Mouse (Mus musculus): Measurements from ENCODE around the gene Tmem26. TPM values are rescaled to one million over a fixed set of nuclear protein-coding genes. Genes with fewer than 3 reads are reported as not detected.

The Tmem26 gene
- total and polyA plus RNA-seq, 3 experiments: 0.04 TPM; not detected in 2

DNA sequence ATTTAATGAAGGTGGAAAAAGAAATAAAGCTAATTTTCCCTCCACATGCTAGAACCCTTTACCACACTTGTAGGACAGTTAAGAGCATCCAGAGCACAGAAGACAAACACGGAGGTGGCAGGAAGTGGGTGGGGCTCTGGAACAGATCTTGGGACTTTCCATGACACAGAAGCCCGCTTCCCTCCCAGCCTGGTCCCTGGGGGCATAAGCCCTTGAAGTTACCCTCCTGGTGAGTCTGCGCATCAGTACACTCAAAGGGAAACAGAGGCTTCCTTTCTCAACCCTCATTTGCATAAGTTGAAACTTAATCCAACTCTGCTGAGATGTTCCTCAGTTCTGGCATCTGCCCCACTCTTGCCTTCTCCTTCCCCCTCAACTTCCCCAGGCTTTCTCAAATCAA lies 72.0 kb downstream of the Tmem26 start:
- H3K27ac ChIP-seq (ENCODE audit: insufficient read depth, low read depth): no peak overlapping the region
- no peaks in the 10 kb centered on the region for H3K9me3 ChIP-seq (replicated peaks; ENCODE audit: low read length)
- H3K36me3 ChIP-seq (replicated peaks in 1 of 2; ENCODE audit: control insufficient read depth in 1 of 2, insufficient read depth in 1 of 2, low read length in 1 of 2): no peaks in the 10 kb centered on the region
- H3K4me1 ChIP-seq (ENCODE audit: control insufficient read depth in 1 of 2, insufficient read depth in 2 of 2): peaks cover 3 to 27% of the 10 kb centered on the region in 2 experiments
- peak overlapping the region; percentile 91 for H3K4me2 ChIP-seq (ENCODE audit: insufficient read depth, low read depth, poor library complexity, severe bottlenecking)
- in situ Hi-C loops (cut with MboI; ENCODE audit: low pct_ligation_motif_present, low pct_unique_long_range_greater_than_20kb, low sequenced_read_pairs) (loop anchor here (25.0 kb wide), 1 partner anchor 517 kb away; no protein-coding TSS in a partner anchor), dilution Hi-C loops (cut with MboI; ENCODE audit: extremely low pct_ligation_motif_present, extremely low pct_unique_long_range_greater_than_20kb, low sequenced_read_pairs) (no loop called here)
- no peak overlapping the region for H3K4me3 ChIP-seq (replicated peaks in 1 of 3; ENCODE audit: low read depth in 2 of 3, low read length in 2 of 3, poor library complexity in 1 of 3)
- 0 out of 2 replicates have a peak, but pooled peaks have one; percentile 5 for TF ChIP-seq MAFK (IDR thresholded peaks at IDR 0.05; ENCODE audit: insufficient replicate concordance, low read length)
- TF ChIP-seq CHD2 (IDR thresholded peaks at IDR 0.05; ENCODE audit: low read length): 0 out of 2 replicates have a peak, but pooled peaks have one; percentile 39
- no peak for TF ChIP-seq PAX5 (IDR thresholded peaks at IDR 0.05; ENCODE audit: low read length)
- 0 out of 2 replicates have a peak, but pooled peaks have one; percentile 38 for TF ChIP-seq MEF2A (IDR thresholded peaks at IDR 0.05; ENCODE audit: borderline replicate concordance, low read depth, low read length)
- TF ChIP-seq USF1 (IDR thresholded peaks at IDR 0.05; ENCODE audit: low read depth, low read length): no peak
- TF ChIP-seq IRF4 (IDR thresholded peaks at IDR 0.05; ENCODE audit: low read depth, low read length): peak; percentile 77
- TF ChIP-seq ZMIZ1 (IDR thresholded peaks at IDR 0.05; ENCODE audit: low read depth, low read length): no peak
- no peak for TF ChIP-seq RAD21 (IDR thresholded peaks at IDR 0.05; ENCODE audit: low read depth, low read length)
- peak; percentile 68 for TF ChIP-seq ETS1 (conservative IDR thresholded peaks at IDR 0.05; ENCODE audit: low read depth, low read length)
- 0 out of 2 replicates have a peak, but pooled peaks have one; percentile 42 for TF ChIP-seq JUND (conservative IDR thresholded peaks at IDR 0.05; ENCODE audit: low read depth, low read length)
- TF ChIP-seq NRF1 (IDR thresholded peaks at IDR 0.05; ENCODE audit: low read depth, low read length): peak; percentile 85
- TF ChIP-seq UBTF (IDR thresholded peaks at IDR 0.05; ENCODE audit: low read depth, low read length): no peak
- no peak for TF ChIP-seq HCFC1 (IDR thresholded peaks at IDR 0.05; ENCODE audit: low read depth, low read length)
- TF ChIP-seq ELF1 (IDR thresholded peaks at IDR 0.05; ENCODE audit: low read depth, low read length): peak; percentile 53
- peak; percentile 55; the same call in 1 of the 2 replicates for TF ChIP-seq MYC (IDR thresholded peaks at IDR 0.05; ENCODE audit: low read depth, low read length)
- 0 out of 2 replicates have a peak, but pooled peaks have one; percentile 12 for TF ChIP-seq JUN (IDR thresholded peaks at IDR 0.05; ENCODE audit: insufficient read depth, low read depth, low read length)
- 0 out of 2 replicates have a peak, but pooled peaks have one; percentile 51 for TF ChIP-seq TCF12 (IDR thresholded peaks at IDR 0.05; ENCODE audit: low read depth, low read length)
- TF ChIP-seq EP300 (IDR thresholded peaks at IDR 0.05; ENCODE audit: low read length): peak; percentile 79
- no peaks in the 10 kb centered on the region for H3K79me2 ChIP-seq (replicated peaks; ENCODE audit: control insufficient read depth, extremely low read depth, insufficient read depth, poor library complexity, severe bottlenecking)
- peak; percentile 95 for DNase-seq (ENCODE audit: extremely low read depth)
- no peaks in the 10 kb centered on the region for H3K27me3 ChIP-seq (replicated peaks)
- H3K9ac ChIP-seq (ENCODE audit: insufficient read depth, low read depth): no peak overlapping the region

DNA sequence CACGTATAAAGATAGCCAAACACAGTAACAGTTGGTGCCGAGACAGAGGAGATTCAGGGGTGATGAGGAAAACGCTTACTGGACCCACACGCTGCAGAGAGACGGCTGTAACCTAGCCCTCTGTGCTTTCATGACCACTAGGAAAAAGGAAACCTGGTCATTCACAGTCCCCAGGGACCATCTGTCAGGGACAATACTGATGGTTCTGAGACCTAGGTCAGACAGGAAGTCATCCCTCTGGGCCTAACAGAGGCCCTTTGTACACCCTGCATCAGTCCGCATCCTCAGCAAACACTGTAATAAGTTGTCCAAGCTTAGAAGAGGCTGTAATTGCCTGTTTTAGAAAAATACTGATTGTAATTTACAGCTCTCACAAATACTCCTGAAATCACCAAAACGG lies 76.4 kb downstream of the Tmem26 start:
- Histone ChIP-seq H3K36me3 (replicated peaks in 1 of 2; ENCODE audit: control insufficient read depth in 1 of 2, insufficient read depth in 1 of 2, low read length in 1 of 2) (no peaks in the 10 kb centered on the region), H3K4me2 (ENCODE audit: insufficient read depth, low read depth, poor library complexity, severe bottlenecking) (peak overlapping the region; percentile 87; the same call in 1 of the 2 replicates), H3K9ac (ENCODE audit: insufficient read depth, low read depth) (no peak overlapping the region), H3K4me3 (replicated peaks in 1 of 3; ENCODE audit: low read depth in 2 of 3, low read length in 2 of 3, poor library complexity in 1 of 3) (no peak overlapping the region), H3K27ac (ENCODE audit: insufficient read depth, low read depth) (no peak overlapping the region), H3K27me3 (replicated peaks) (no peaks in the 10 kb centered on the region), H3K79me2 (replicated peaks; ENCODE audit: control insufficient read depth, extremely low read depth, insufficient read depth, poor library complexity, severe bottlenecking) (no peaks in the 10 kb centered on the region), H3K4me1 (ENCODE audit: control insufficient read depth in 1 of 2, insufficient read depth in 2 of 2) (peaks cover 3 to 28% of the 10 kb centered on the region in 2 experiments), H3K9me3 (replicated peaks; ENCODE audit: low read length) (no peaks in the 10 kb centered on the region)
- DNase-seq (ENCODE audit: extremely low read depth): peak; percentile 15
- in situ Hi-C loops (cut with MboI; ENCODE audit: low pct_ligation_motif_present, low pct_unique_long_range_greater_than_20kb, low sequenced_read_pairs): loop anchor here (25.0 kb wide), 1 partner anchor 512 kb away; no protein-coding TSS in a partner anchor
- TF ChIP-seq USF2 (conservative IDR thresholded peaks at IDR 0.05; ENCODE audit: low read depth, low read length): no peak
- 0 out of 2 replicates have a peak, but pooled peaks have one; percentile 36 for TF ChIP-seq ELF1 (IDR thresholded peaks at IDR 0.05; ENCODE audit: low read depth, low read length)
- no peak for TF ChIP-seq ZNF384 (IDR thresholded peaks at IDR 0.05; ENCODE audit: low read depth, low read length)
- no peak for TF ChIP-seq POLR2A (IDR thresholded peaks at IDR 0.05; ENCODE audit: low read depth, low read length)
- TF ChIP-seq TBP (conservative IDR thresholded peaks at IDR 0.05; ENCODE audit: low read depth, low read length): no peak
- no peak for TF ChIP-seq RAD21 (IDR thresholded peaks at IDR 0.05; ENCODE audit: low read depth, low read length)
- TF ChIP-seq MAZ (IDR thresholded peaks at IDR 0.05; ENCODE audit: low read depth, low read length): no peak
- TF ChIP-seq TCF12 (IDR thresholded peaks at IDR 0.05; ENCODE audit: low read depth, low read length): no peak
- dilution Hi-C loops (cut with MboI; ENCODE audit: extremely low pct_ligation_motif_present, extremely low pct_unique_long_range_greater_than_20kb, low sequenced_read_pairs): no loop called here

Data from CH12.LX (cell line).